Mouse (Mus musculus) fat pad, adult 2 months (tissue): ENCODE results near the gene Oas3.

Experiments
- DNase-seq: peaks from one replicate; pipeline ENCODE4 v3.0.0-alpha.2; 2011; ENCODE audit warnings: low read depth, low spot score; ENCODE audit errors: extremely low read depth

Oas3 gene

GRCm38 (mm10) chr5:120706541-120706940 is 70.9 kb downstream of the Oas3 start:
- no peak for DNase-seq

- no peak for DNase-seq
Observed at GRCm38 (mm10) chr5:120704421-120704820, 73.0 kb downstream of the Oas3 start.

- DNase-seq: no peak
Observed at GRCm38 (mm10) chr5:120703660-120704059, 73.8 kb downstream of the Oas3 start.
